Mouse (Mus musculus) cortical plate, adult 2 months (tissue): ENCODE results near the gene Smarce1.

Experiments
- CTCF ChIP-seq: fragments of 200-500 bp; IDR thresholded peaks from 2 replicates; pipeline ENCODE4 v1.5.1; 2011; ENCODE audit warnings: mild to moderate bottlenecking, control low read depth, low read length; ENCODE audit not compliant: insufficient read depth; ENCODE audit errors: extremely low read depth
- POLR2A ChIP-seq: fragments of 200-500 bp; IDR thresholded peaks from 2 replicates; pipeline ENCODE4 v1.6.1; 2011; ENCODE audit warnings: mild to moderate bottlenecking, low read length, control low read depth; ENCODE audit not compliant: insufficient read depth; ENCODE audit errors: extremely low read depth

GRCm38 (mm10) chr11:99165031-99165752 is 65.6 kb downstream of the Smarce1 start:
- TF ChIP-seq CTCF (no peak), POLR2A (no peak)
